Mouse (Mus musculus): ENCODE data around the gene Etv6.

DNA sequence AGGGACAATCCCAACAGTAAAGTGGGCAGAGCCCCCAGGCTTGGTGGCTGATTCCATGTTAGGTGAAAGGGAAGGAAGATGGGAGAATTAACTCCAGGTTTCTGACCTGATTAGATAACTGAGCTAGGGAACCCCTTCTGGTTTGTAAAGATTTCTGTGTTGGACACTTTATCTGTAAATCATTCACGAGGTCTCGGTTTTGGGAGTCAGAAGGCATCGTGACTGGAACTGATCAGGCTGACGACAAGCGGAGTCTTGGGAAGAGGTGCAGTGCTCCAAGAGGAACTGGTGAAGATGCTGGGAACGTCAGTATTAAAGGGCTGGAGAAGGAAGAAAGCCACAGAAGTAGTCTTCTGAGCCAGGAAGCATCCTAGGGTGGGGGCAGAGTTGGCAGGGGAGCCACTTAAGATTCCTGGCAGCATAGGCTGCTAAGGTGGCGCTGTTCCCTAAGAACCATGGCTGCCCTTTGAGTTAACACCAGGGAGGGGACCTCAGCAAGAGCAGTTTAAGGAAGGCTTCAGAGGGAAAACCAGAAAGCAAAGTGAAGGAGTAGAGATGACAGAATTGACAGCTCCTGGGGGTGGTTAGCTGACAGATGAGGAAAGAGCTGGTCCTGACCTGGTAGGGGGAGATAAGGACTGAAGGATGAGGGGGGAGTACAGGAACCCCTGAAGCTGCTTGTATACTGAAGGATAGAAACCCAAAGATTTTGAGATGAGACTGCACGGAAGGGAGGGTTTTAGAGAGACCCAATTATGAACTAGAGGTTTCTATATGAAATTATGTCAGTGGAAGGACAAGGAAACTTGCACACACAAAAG, 191.1 kb downstream of the Etv6 start:
- TF ChIP-seq CTCF (IDR thresholded peaks at IDR 0.05; ENCODE audit: insufficient read depth, low read depth, low read length) = no peak
- TF ChIP-seq POLR2A (IDR thresholded peaks at IDR 0.05; ENCODE audit: insufficient read depth, low read depth, low read length) = no peak
